Mouse (Mus musculus) CH12.LX (cell line): ENCODE results near the gene Traip.

Source experiments
- CTCF ChIP-seq, 2 experiments: IDR thresholded peaks in 1 of 2; conservative IDR thresholded peaks in 1 of 2; 2 replicates each; pipeline ENCODE4 v1.5.1; 2011 to 2012; ENCODE audit warnings: low read depth in 2 of 2, low read length in 2 of 2, improper control_type of control experiment in 1 of 2, inconsistent platforms in 1 of 2, mild to moderate bottlenecking in 1 of 2, moderate library complexity in 1 of 2
- HCFC1 ChIP-seq: IDR thresholded peaks from 2 replicates; pipeline ENCODE4 v1.6.1; 2012; ENCODE audit warnings: low read depth, mild to moderate bottlenecking, inconsistent platforms, low read length, improper control_type of control experiment
- MAFK ChIP-seq: IDR thresholded peaks from 2 replicates; pipeline ENCODE4 v1.6.1; 2011; ENCODE audit warnings: low read length, improper control_type of control experiment; ENCODE audit not compliant: insufficient replicate concordance
- POLR2A ChIP-seq: IDR thresholded peaks from 2 replicates; pipeline ENCODE4 v1.6.1; 2011; ENCODE audit warnings: low read depth, mild to moderate bottlenecking, improper control_type of control experiment, low read length

DNA sequence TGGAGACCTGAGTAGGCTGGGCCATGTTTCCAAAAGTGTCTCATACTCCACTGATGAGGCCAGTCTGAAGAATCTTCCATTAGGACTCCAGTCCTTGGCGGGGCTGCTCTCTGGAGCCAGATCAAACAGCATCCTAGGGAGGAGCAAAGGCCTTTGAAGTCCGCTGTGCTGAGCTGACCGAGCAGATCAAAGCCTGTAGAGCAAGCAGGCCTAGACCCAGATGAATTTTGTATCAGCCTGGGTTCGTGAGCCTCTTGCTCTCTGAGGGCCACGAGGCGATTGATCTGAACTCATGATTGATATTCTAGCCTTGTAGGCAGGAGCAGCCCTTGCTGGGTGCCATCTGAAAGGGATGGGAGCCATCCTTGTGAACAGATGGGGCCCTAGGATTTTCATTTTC is 10.0 kb downstream of the Traip start:
- TF ChIP-seq MAFK (no peak), POLR2A (no peak), CTCF (conservative IDR thresholded peaks at IDR 0.05 in 1 of 2, IDR thresholded peaks at IDR 0.05 in 1 of 2; ENCODE audit: low read depth in 2 of 2, low read length in 2 of 2) (no peak), HCFC1 (no peak)
